Mouse (Mus musculus) ES-E14 (cell line): ENCODE measurements around the gene Midn. TPM values are rescaled to one million over a fixed set of nuclear protein-coding genes. Genes with fewer than 3 reads are reported as not detected.

Experiments used
- DNase-seq: peaks from one replicate; pipeline ENCODE4 v3.0.0-alpha.2; 2013; ENCODE audit warnings: low read depth, low spot score
- H3K27ac ChIP-seq: 2 replicates; pipeline ENCODE4 v1.5.1; 2012; ENCODE audit warnings: low read depth, mild to moderate bottlenecking, low read length, moderate library complexity, mixed read lengths; ENCODE audit not compliant: poor library complexity, insufficient read depth, severe bottlenecking
- H3K36me3 ChIP-seq: 2 replicates; pipeline ENCODE4 v1.6.1; 2012; ENCODE audit warnings: mild to moderate bottlenecking, low read length, moderate library complexity, mixed read lengths; ENCODE audit not compliant: control insufficient read depth, poor library complexity, insufficient read depth, severe bottlenecking
- H3K4me1 ChIP-seq, 2 experiments: fragments of 150-350 bp in 1 of 2; sonication (generic) in 1 of 2; 2 replicates each; pipeline ENCODE4 v1.6.1; 2012; ENCODE audit warnings: low read length in 2 of 2, mild to moderate bottlenecking in 1 of 2, mixed read lengths in 1 of 2; ENCODE audit not compliant: control insufficient read depth in 2 of 2, insufficient read depth in 2 of 2, poor library complexity in 1 of 2
- H3K4me3 ChIP-seq, 2 experiments: fragments of 150-350 bp in 1 of 2; sonication (generic) in 1 of 2; 2 replicates each; pipeline ENCODE4 v1.5.1; 2012; ENCODE audit warnings: low read length in 2 of 2, low read depth in 1 of 2, mild to moderate bottlenecking in 1 of 2, mixed read lengths in 1 of 2; ENCODE audit not compliant: insufficient read depth in 1 of 2, poor library complexity in 1 of 2, severe bottlenecking in 1 of 2
- H3K9ac ChIP-seq: 2 replicates; pipeline ENCODE4 v1.6.1; 2012; ENCODE audit warnings: low read depth, mild to moderate bottlenecking, low read length, mixed read lengths; ENCODE audit not compliant: poor library complexity, insufficient read depth, severe bottlenecking
- H3K9me3 ChIP-seq: fragments of 150-350 bp; sonication (generic); 2 replicates; pipeline ENCODE4 v1.6.1; 2012; ENCODE audit warnings: low read depth, mild to moderate bottlenecking, low read length; ENCODE audit not compliant: control insufficient read depth, insufficient read depth
- CHD2 ChIP-seq: IDR thresholded peaks from 2 replicates; pipeline ENCODE4 v1.6.1; 2014; ENCODE audit warnings: mild to moderate bottlenecking, low read depth, low read length, inconsistent platforms
- HCFC1 ChIP-seq: IDR thresholded peaks from 2 replicates; pipeline ENCODE4 v1.6.1; 2012; ENCODE audit warnings: low read length, inconsistent platforms, borderline replicate concordance; ENCODE audit not compliant: insufficient read depth
- MAFK ChIP-seq: IDR thresholded peaks from 2 replicates; pipeline ENCODE4 v1.6.1; 2014; ENCODE audit warnings: mild to moderate bottlenecking, low read depth, low read length, inconsistent platforms; ENCODE audit not compliant: insufficient read depth
- ZC3H11A ChIP-seq: IDR thresholded peaks from 2 replicates; pipeline ENCODE4 v1.6.1; 2012; ENCODE audit warnings: low read depth, mild to moderate bottlenecking, inconsistent platforms, low read length, borderline replicate concordance
- ZNF384 ChIP-seq: IDR thresholded peaks from 2 replicates; pipeline ENCODE4 v1.6.1; 2012; ENCODE audit warnings: low read depth, low read length, inconsistent platforms
- in situ Hi-C, 2 experiments: fragments of 600-800 bp; cut with MboI; formaldehyde crosslinking; loops; one replicate each; pipeline ENCODE4 v1.15.1; 2025; ENCODE audit warnings: low sequenced_read_pairs in 2 of 2, inconsistent platforms in 1 of 2; ENCODE audit not compliant: unreplicated experiment in 2 of 2
- total RNA-seq: library from RNA; depleted of rRNA; stranded (reverse); fragments of 300-350 nt; gene quantifications from 2 replicates; pipeline ENCODE4 v1.2.3, GENCODE M21; 2012

Gene Midn
- total RNA-seq, 1 experiment, result 38.3 TPM

DNA sequence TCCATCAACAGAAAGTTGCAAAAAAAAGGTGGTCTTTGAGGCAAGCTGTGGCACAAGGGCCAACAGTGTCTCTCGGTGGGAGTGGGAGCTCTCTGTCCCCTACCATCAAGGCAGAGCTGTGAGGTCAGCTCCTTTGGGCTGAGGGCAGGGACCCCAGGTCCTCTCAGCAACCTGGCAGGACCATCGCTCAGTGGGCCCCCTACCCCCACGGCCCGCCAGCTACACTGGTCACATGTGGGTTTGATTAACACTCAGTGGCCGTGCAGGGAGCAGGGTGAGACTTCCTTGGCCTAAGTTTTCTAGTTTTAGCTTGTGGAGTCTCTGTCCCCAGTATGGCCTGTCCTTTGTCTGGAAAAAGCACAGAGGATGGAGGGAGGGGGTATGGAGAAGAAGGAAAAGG, 32.8 kb downstream of the Midn start:
- H3K9ac ChIP-seq, result no peak overlapping the region
- no peak overlapping the region for H3K27ac ChIP-seq

DNA sequence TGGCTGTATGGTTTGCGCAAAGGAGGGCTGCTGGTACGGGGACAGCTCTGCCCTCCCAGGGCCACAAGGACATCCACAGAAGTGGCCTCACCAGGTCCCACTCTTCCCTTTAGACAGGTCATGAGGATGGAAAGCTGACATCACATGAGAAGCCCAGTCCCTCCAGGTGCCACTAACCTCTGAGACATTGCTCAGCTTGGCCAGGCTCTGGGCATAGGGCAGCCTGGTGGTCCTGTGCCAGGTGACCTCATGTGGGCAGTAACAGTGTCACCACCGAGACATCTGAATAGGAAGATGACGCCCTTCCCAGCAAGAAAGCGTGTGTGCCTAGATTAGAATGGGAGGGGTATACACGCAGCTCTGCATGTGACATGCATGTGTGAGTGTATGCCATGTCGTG, 34.5 kb downstream of the Midn start:
- Histone ChIP-seq H3K9me3 (no peaks in the 10 kb centered on the region), H3K36me3 (no peaks in the 10 kb centered on the region), H3K9ac (no peak overlapping the region), H3K27ac (no peak overlapping the region), H3K4me1 (peaks cover 2 to 16% of the 10 kb centered on the region in 2 experiments; a peak in 1 of 4 replicates), H3K4me3 (no peak overlapping the region)
- TF ChIP-seq MAFK (no peak), ZNF384 (no peak)
- DNase-seq, result no peak
- in situ Hi-C loops, result no loop called here

More for the DNA sequence above, 32.8 kb downstream of the Midn start:
- Histone ChIP-seq H3K4me1 (peaks cover 0 to 8% of the 10 kb centered on the region in 2 experiments; a peak in 1 of 4 replicates), H3K4me3 (no peak overlapping the region), H3K36me3 (no peaks in the 10 kb centered on the region), H3K9me3 (no peaks in the 10 kb centered on the region)
- TF ChIP-seq HCFC1, result no peak
- TF ChIP-seq ZNF384, result no peak
- TF ChIP-seq ZC3H11A, result no peak
- in situ Hi-C loops, result no loop called here
- no peak for DNase-seq

DNA sequence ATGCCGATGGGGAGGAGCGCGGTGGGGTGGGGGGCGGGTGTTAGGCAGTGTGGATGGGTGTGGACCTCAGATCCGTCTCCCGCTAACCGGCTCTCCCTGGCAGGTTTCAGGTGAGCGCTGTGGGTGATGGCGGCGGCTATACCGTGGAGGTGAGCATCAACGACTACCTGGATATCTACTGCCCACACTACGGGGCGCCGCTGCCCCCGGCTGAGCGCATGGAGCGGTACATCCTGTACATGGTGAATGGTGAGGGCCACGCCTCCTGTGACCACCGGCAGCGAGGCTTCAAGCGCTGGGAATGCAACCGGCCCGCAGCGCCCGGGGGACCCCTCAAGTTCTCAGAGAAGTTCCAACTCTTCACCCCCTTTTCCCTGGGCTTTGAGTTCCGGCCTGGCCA, 38.6 kb downstream of the Midn start:
- H3K4me1 ChIP-seq, result peaks cover 2 to 12% of the 10 kb centered on the region in 2 experiments; a peak in 1 of 4 replicates
- no peaks in the 10 kb centered on the region for H3K9me3 ChIP-seq
- peak overlapping the region; percentile 25 to 32; a peak in 1 of 4 replicates for H3K4me3 ChIP-seq
- DNase-seq, result no peak
- H3K9ac ChIP-seq, result no peak overlapping the region
- no peak overlapping the region for H3K27ac ChIP-seq
- no peaks in the 10 kb centered on the region for H3K36me3 ChIP-seq
- in situ Hi-C loops, result no loop called here
- no peak for TF ChIP-seq CHD2

DNA sequence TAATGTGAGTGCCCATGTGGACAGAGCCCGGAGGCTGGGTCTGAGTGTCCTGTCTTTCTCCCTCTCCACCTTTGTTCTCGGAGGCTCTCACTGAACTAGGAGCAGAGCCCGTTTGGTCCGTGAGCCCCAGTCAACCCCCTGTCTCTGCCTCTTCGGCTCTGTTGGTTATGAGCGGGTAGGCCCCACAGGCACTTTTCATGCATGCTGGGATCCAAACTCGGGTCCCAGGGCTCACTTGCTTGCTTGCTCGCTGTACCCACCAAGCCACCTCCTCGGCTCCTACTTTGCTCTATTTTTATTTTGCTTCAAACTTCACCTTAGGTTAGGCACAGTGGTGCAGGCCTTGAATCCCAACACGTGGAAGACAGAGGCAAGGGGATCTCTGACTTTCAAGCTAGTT, 39.7 kb downstream of the Midn start:
- Histone ChIP-seq H3K9me3 (no peaks in the 10 kb centered on the region), H3K9ac (no peak overlapping the region), H3K4me1 (peaks cover 2 to 20% of the 10 kb centered on the region in 2 experiments; a peak in 2 of 4 replicates), H3K27ac (no peak overlapping the region), H3K4me3 (no peak overlapping the region), H3K36me3 (no peaks in the 10 kb centered on the region)
- no peak for DNase-seq
- TF ChIP-seq ZC3H11A (no peak), ZNF384 (no peak), MAFK (no peak), CHD2 (no peak), HCFC1 (no peak)
- in situ Hi-C loops, result no loop called here

DNA sequence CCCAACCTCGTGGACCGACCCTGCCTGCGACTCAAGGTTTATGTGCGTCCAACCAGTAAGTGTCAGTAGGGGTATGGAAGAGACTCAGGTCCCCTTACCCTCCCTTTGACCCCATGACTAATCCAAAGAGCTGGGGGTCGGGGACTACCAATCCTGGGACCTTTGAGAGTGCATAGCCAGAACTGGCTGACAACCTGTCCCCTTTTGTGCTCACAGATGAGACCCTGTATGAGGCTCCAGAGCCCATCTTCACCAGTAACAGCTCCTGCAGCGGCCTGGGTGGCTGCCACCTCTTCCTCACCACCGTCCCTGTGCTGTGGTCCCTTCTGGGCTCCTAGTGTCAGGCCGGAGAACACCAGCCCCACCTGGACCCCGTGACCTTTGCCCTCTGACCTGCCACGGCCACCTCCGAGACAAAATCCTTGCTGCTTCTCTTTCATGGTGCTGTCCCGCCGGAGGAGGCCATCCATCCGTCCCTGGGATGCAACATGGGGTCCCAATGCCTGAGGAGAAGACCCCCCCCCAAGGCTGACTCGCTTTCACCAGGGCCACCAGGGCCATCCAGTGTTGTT, 40.5 kb downstream of the Midn start:
- H3K36me3 ChIP-seq, result no peaks in the 10 kb centered on the region
- H3K4me3 ChIP-seq, result no peak overlapping the region
- H3K4me1 ChIP-seq, result peaks cover 2 to 22% of the 10 kb centered on the region in 2 experiments; a peak in 2 of 4 replicates
- no peak overlapping the region for H3K9ac ChIP-seq
- no peak for DNase-seq
- TF ChIP-seq MAFK (no peak), ZC3H11A (no peak), HCFC1 (no peak), CHD2 (no peak), ZNF384 (no peak)
- in situ Hi-C loops, result no loop called here
- no peak overlapping the region for H3K27ac ChIP-seq
- no peaks in the 10 kb centered on the region for H3K9me3 ChIP-seq
